Mouse (Mus musculus) inflammation-experienced regulatory T-cells, adult 6 months (primary cell): ENCODE data around the gene Ddc. TPM values are rescaled to one million over a fixed set of nuclear protein-coding genes. Genes with fewer than 3 reads are reported as not detected.

Source experiments
- ATAC-seq: one replicate; pipeline ENCODE4 v1.8.0; 2017
- polyA plus RNA-seq, 3 experiments: library from polyadenylated mRNA; unstranded; fragments of 100-300 nt; shearing (Covaris generic); gene quantifications; one replicate each; pipeline ENCODE4 v1.2.1; 2017

The Ddc gene
- polyA plus RNA-seq, 3 experiments from 2014 or later = 0.62 to 4.9 (median 1.3) TPM

DNA sequence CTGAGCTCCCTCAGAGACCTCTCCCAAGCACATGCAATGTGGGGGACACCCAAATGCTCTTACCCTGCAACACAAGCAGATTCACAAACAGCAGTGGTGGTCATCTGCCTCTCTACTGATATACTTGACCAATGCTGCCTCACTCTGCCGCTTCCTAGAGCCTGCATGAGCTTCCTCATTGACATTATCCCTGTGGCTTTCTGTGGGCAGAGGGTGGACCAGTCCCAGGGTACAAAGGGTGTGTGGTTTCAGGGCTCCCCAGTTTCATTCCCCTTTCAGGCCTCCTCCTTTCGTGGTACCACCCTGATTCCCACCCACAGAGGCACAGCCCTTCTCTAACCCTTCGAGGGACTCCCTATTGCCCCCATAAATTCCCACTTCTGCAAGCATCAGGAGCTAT lies 120.7 kb downstream of the Ddc start:
- no peak for ATAC-seq

DNA sequence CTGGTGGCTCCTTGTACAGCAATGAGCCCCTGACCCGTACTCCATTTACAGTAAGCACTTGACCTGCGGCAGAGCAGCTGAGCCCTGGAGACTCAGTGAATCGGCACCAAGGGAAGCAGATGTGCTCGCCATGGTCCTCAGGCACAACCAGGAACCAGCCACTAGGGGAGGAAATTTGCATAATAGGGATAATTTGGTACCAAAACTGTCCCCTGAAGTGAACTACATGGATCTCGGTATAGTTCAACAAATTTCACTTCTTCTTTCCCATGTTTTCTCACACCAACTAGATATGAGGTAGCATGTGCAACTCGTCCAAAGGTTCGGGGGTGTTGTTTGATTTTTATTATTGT lies 121.1 kb downstream of the Ddc start:
- no peak for ATAC-seq

DNA sequence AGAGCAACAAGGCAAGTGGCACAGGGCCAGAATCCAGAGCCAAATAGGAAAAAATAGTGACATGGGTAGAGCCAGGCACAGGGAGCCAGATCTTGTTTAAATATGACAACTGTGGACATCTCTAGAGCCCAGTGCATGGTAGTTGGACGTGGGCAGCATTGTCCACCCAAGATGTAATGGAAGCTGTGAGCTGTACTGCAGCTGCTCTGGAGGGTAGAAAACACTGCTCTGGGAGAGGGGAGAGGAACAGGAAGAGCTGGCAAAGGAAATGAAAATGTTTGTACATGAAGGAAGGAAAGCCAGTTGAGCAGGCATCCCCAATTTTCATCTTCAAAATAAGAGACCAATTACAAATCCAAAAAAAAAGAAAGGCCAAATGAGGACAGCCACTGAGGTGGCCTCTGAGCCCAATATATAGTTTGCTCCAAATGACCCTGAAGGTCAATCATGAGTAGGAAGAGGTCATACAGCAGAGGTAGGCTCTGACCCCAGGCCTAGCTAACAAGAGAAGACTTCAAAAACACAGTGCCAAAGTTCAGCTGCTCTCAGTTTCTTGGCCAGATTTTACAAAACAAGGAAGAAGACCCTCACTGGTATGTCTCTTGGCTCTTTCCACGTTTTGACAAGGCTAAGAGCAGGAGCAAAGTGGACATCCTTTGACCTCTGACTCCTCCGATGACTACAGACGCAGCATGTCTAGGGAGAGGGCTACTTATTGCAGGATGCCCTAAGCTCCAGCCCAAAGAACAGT lies 121.7 kb downstream of the Ddc start:
- ATAC-seq = no peak

DNA sequence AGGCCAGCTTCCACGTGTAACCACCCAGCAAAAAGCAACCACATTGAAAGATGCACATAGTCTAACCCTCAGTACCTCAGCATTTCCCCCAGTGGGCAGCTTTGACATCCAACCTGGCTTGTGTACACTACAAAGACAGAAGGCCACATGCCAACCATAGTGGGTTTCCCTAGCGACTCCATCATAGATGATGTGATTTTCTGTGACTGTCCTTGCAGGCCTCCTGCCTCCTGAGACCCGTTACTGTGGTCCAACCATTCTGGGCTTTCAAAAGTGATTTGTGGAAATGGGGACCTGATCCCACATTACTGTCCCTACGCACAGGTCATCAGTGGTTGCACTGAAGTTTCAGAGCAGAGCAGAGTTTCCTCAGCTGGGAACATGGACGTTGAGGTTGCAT lies 123.1 kb downstream of the Ddc start:
- ATAC-seq = no peak

DNA sequence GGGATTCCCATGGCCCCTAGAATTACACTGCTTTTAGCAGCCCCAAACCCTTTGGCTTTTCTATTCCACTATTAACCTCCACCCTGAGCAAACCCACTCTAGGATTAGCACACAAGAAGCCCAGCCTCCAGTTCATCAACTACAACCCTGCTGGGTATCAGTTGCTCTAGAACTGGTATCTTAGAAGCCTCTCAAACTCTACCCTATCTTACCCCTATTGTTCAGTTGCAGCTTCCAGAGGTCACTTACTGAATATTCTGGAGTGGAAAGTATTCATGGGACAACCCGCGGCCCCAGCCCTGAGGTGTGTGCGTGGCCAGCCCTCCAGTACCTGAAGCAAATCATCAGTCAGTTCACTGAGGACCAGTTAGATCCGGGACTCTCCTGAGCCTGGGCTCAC lies 123.6 kb downstream of the Ddc start:
- peak; percentile 15 for ATAC-seq

DNA sequence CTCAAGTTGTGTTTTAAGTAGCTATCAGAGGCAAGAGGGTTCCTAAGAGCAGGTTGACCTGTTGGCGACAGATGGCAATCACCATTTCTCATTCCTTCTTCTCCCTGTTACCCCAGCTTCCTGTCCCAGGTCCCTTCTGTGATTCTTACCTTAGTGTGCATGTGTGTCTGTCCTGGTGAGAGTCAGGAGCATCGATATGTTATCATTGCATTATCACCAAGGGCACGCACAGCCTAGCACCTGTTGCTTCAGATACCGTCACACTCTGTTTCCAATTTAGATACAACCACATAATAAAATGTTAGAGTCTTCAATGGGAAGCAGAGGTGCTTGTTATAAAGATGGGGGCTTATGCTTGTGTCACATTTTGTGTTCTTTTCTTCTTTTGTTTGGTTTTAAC lies 125.7 kb downstream of the Ddc start:
- ATAC-seq = no peak

DNA sequence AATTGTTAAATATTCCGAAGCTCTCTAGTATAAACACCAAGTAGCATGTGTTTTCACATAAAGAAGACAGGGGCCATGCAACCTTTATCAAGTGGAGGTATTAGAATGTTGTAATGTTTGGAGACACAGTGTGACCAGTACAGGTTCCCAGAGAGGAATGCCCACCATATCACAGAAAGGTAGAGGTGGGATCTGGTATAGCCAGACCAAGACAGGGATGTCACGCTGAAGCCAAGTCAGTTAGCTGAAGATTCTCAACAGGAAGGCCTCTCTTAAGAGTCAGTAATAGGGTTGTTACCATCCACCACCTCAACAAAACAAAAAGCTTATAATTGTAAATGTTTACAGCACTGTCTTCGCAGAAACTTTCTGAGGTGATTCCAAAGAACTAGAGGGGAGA lies 127.3 kb downstream of the Ddc start:
- ATAC-seq = no peak

DNA sequence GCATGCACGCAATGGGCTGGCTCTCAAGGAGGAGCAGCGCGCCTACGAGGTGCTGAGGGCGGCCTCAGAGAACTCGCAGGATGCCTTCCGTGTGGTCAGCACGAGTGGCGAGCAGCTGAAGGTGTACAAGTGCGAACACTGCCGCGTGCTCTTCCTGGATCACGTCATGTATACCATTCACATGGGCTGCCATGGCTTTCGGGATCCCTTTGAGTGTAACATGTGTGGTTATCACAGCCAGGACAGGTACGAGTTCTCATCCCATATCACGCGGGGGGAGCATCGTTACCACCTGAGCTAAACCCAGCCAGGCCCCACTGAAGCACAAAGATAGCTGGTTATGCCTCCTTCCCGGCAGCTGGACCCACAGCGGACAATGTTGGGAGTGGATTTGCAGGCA lies 128.7 kb downstream of the Ddc start:
- ATAC-seq = no peak

DNA sequence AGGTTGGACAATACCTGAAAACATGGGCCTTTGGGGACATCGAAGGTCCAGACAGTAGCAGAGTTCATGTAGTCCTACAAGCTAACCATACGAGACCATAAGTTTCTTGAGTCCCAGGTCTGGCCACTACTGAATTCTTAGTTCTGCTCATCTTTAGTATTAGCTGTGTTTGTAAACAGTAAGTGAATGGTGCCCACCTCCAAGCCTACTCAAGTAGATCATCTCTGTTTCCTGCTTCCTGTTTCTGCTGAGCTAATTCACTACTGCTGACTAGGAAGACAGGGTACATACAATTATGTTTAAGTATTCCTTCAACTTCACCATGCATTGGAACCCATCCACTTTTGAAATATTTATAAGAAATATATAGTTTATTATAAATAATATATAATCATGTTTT lies 129.9 kb downstream of the Ddc start:
- ATAC-seq = no peak

DNA sequence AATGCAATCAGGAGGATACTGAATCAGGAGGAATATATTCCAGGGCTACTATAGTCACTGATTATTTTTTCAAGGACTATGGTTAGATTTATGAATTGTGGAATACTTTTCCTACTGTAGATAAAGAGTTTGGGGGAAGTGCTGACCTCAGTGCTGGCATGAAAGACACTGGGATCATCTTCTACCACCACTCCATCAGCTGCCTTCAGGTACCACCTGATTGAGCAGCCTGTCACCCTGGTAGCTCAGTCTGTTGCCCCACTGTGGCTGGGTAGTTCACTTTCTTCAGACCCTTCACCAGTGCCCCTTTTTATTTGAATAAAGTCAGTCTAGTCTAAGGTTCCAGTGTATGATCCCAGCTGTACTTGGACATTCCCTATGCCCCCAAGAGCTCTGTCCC lies 131.2 kb downstream of the Ddc start:
- ATAC-seq = no peak

DNA sequence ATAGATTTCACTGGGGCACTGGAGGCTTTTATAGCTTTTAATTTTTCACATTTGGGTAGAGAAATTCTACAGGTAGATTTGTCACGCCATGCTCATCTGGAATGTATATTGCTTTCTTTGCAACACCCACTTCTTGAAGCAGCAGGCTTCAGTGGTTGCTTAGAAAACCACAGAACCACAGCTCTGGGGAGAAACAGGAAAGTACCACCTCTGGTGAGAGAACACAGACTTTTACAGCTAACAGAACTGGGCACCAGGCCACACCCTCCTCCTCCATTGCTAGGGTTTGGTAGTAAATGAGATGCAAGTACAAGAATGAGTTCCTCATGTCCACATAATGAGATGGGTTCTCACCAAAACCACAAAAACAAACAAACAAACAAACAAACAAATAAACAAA lies 131.8 kb downstream of the Ddc start:
- ATAC-seq = peak; percentile 96

DNA sequence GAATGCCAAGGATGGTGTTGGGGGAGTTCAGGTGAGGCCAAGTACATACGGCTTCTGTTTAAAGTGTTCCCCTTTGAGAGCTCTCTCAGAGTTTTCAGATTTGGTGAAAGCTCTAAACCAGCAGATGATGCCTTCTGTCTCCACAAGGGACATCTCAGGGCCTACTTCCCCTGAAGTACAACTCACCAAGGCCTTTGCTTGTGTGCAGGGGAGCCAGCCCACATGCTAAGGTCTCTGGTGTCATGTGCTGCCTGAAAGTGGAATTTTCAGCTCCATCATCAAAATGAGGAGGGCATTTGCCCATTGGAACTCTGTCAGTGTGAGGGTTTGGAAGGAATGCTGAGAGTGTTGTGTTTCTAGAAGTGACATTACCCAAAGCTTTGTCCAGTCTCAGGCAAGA lies 132.5 kb downstream of the Ddc start:
- ATAC-seq = peak; percentile 11

Other genes starting within 250 kb of the Ddc start
- 100 to 1,000 TPM; 134 to 138 (median 138) TPM for gene Ikzf1, start 213.1 kb downstream of the Ddc start, polyA plus RNA-seq
- 10 to 100 TPM in 2 of 3 experiments, 1 to 10 TPM in 1; 8.4 to 75.9 (median 10.4) TPM for gene Fignl1, start 89.2 kb downstream of the Ddc start, polyA plus RNA-seq
- gene Grb10, start 140.5 kb upstream of the Ddc start, polyA plus RNA-seq = not detected